13 mouse cellular contexts compared by ENCODE assay signal in the genomic region with DNA sequence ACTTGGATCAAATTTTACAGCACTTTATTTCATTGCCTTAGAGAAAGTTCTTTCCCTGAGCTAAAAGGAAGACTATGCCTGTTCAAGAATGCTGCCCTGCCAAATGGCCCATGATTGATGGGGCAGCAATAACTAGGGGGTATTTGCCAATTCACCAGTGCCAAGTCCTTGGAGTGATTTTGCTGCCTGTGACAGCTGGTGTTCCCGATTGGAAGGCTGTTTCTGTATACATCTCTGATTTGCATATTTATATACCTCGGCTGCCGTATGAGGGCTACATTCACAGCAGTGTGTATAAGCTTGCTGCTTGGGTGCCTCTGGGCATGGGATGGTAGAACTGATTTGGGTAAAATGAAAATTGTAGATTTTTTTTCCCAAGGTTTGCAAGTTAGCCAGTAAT.
A peak's percentile ranks its signal among the peaks of the same experiment; 100 is the strongest.
DNase-seq lines count a peak whose midpoint lies in the region; ATAC-seq and TF ChIP-seq lines count a peak whose summit lies in the region.
"Had no signal": no experiment of that assay in that cellular context is flagged by ENCODE, and none has a peak within 500 bp of the region (broad histone marks: within the 10 kb centered on the region; RNA-seq: fewer than 3 reads in every experiment).

No protein-coding gene starts in this region.

- H3K4me3 ChIP-seq in midbrain, embryonic 13.5 days (replicated peaks): no peak overlapping the region
- no peak overlapping the region for H3K4me3 ChIP-seq in midbrain, embryonic 16.5 days (ENCODE audit: low read depth, low read length)
- no peak overlapping the region for H3K4me3 ChIP-seq in cerebellum, adult 2 months (replicated peaks; ENCODE audit: insufficient read depth, low read depth, low read length)
- no peak overlapping the region for H3K4me3 ChIP-seq in forebrain, embryonic 15.5 days
- H3K4me3 ChIP-seq in neural tube, embryonic 14.5 days (ENCODE audit: low read depth, low read length): no peak overlapping the region
- no peak overlapping the region for H3K4me3 ChIP-seq in liver, embryonic 11.5 days (ENCODE audit: low read depth, low read length)
- H3K4me3 ChIP-seq: erythroblast, embryonic 14.5 days; limb, embryonic 10.5 days had no signal

- no peak overlapping the region for H3K27ac ChIP-seq in midbrain, embryonic 13.5 days
- H3K27ac ChIP-seq in midbrain, embryonic 16.5 days (ENCODE audit: low read length): no peak overlapping the region
- H3K27ac ChIP-seq in cerebellum, adult 2 months (ENCODE audit: insufficient read depth, low read length): peak overlapping the region; percentile 50; the same call in 1 of the 2 replicates
- peak overlapping the region; percentile 15; the same call in 1 of the 2 replicates for H3K27ac ChIP-seq in forebrain, embryonic 15.5 days (replicated peaks)
- H3K27ac ChIP-seq in neural tube, embryonic 14.5 days (ENCODE audit: low read depth, low read length): no peak overlapping the region
- H3K27ac ChIP-seq in liver, embryonic 11.5 days (ENCODE audit: low read depth, low read length): no peak overlapping the region
- H3K27ac ChIP-seq: limb, embryonic 10.5 days had no signal

- no peaks in the 10 kb centered on the region for H3K27me3 ChIP-seq in midbrain, embryonic 13.5 days
- H3K27me3 ChIP-seq in midbrain, embryonic 16.5 days (ENCODE audit: control insufficient read depth, insufficient read depth, low read depth, low read length): no peaks in the 10 kb centered on the region
- no peaks in the 10 kb centered on the region for H3K27me3 ChIP-seq in cerebellum, adult 2 months (ENCODE audit: control insufficient read depth, insufficient read depth, low read length)
- no peaks in the 10 kb centered on the region for H3K27me3 ChIP-seq in forebrain, embryonic 15.5 days
- H3K27me3 ChIP-seq in neural tube, embryonic 14.5 days (ENCODE audit: control insufficient read depth, insufficient read depth, low read length): no peaks in the 10 kb centered on the region
- no peaks in the 10 kb centered on the region for H3K27me3 ChIP-seq in liver, embryonic 11.5 days (replicated peaks; ENCODE audit: control insufficient read depth, insufficient read depth, low read length)

- no peak for TF ChIP-seq CTCF in cerebellum, adult 2 months (IDR thresholded peaks at IDR 0.05; ENCODE audit: borderline replicate concordance, insufficient read depth, low read depth, low read length)

- DNase-seq in cerebellum, adult 2 months: peak; percentile 65 to 83
- DNase-seq in liver, embryonic 11.5 days (ENCODE audit: low spot score): no peak
- DNase-seq: heart, postnatal 14 days; kidney, postnatal 10 days; lung, adult 2 months had no signal

- no peaks in the 10 kb centered on the region for H3K36me3 ChIP-seq in midbrain, embryonic 13.5 days
- H3K36me3 ChIP-seq in midbrain, embryonic 16.5 days (ENCODE audit: control insufficient read depth, insufficient read depth, low read length): no peaks in the 10 kb centered on the region
- H3K36me3 ChIP-seq in forebrain, embryonic 15.5 days: no peaks in the 10 kb centered on the region
- no peaks in the 10 kb centered on the region for H3K36me3 ChIP-seq in neural tube, embryonic 14.5 days (ENCODE audit: control insufficient read depth, insufficient read depth, low read length)
- no peaks in the 10 kb centered on the region for H3K36me3 ChIP-seq in liver, embryonic 11.5 days (ENCODE audit: control insufficient read depth, insufficient read depth, low read length)
- H3K36me3 ChIP-seq: limb, embryonic 10.5 days had no signal

- H3K9ac ChIP-seq in midbrain, embryonic 13.5 days (replicated peaks): no peak overlapping the region
- no peak overlapping the region for H3K9ac ChIP-seq in midbrain, embryonic 16.5 days (ENCODE audit: low read depth, low read length)
- H3K9ac ChIP-seq in forebrain, embryonic 15.5 days (replicated peaks): no peak overlapping the region
- no peak overlapping the region for H3K9ac ChIP-seq in neural tube, embryonic 14.5 days (replicated peaks; ENCODE audit: low read depth, low read length)
- H3K9ac ChIP-seq in liver, embryonic 11.5 days (ENCODE audit: low read depth, low read length): no peak overlapping the region

- WGBS in midbrain, embryonic 13.5 days: 31% methylated on average over 3 of the region's 3 CpGs
- 42% methylated on average over 3 of the region's 3 CpGs for WGBS in midbrain, embryonic 16.5 days
- 9% methylated on average over 3 of the region's 3 CpGs for WGBS in cerebellum, adult 2 months
- 13% methylated on average over 3 of the region's 3 CpGs for WGBS in forebrain, embryonic 15.5 days
- 14% methylated on average over 3 of the region's 3 CpGs for WGBS in neural tube, embryonic 14.5 days
- 77% methylated on average over 3 of the region's 3 CpGs for WGBS in liver, embryonic 11.5 days

- H3K4me1 ChIP-seq in midbrain, embryonic 13.5 days (replicated peaks): 0 out of 2 replicates have a peak, but pooled peaks cover 6% of the 10 kb centered on the region
- H3K4me1 ChIP-seq in midbrain, embryonic 16.5 days (ENCODE audit: control insufficient read depth, insufficient read depth, low read length): no peaks in the 10 kb centered on the region
- H3K4me1 ChIP-seq in cerebellum, adult 2 months (ENCODE audit: control insufficient read depth, insufficient read depth, low read length): peaks cover 19% of the 10 kb centered on the region; the same call in 1 of the 2 replicates
- peaks cover 30% of the 10 kb centered on the region for H3K4me1 ChIP-seq in forebrain, embryonic 15.5 days
- H3K4me1 ChIP-seq in neural tube, embryonic 14.5 days (ENCODE audit: control insufficient read depth, insufficient read depth, low read length): 0 out of 2 replicates have a peak, but pooled peaks cover 3% of the 10 kb centered on the region
- no peaks in the 10 kb centered on the region for H3K4me1 ChIP-seq in liver, embryonic 11.5 days (replicated peaks; ENCODE audit: control insufficient read depth, insufficient read depth, low read length)
- H3K4me1 ChIP-seq: limb, embryonic 10.5 days had no signal

- ATAC-seq in midbrain, embryonic 13.5 days: peak; percentile 60; the same call in 1 of the 2 replicates
- ATAC-seq in midbrain, embryonic 16.5 days: no peak
- peak; percentile 93 for ATAC-seq in forebrain, embryonic 15.5 days (replicated peaks)
- peak; percentile 91 for ATAC-seq in neural tube, embryonic 14.5 days (ENCODE audit: low read depth)
- no peak for ATAC-seq in megakaryocyte-erythroid progenitor cell, adult 5-6 weeks (replicated peaks; ENCODE audit: low FRiP score, low TSS enrichment, poor library complexity, severe bottlenecking)
- ATAC-seq in liver, embryonic 11.5 days (replicated peaks; ENCODE audit: low FRiP score): no peak
- no peak for ATAC-seq in inflammation-experienced regulatory T-cells, adult 6 months

- H3K4me2 ChIP-seq in midbrain, embryonic 13.5 days (replicated peaks): no peak overlapping the region
- no peak overlapping the region for H3K4me2 ChIP-seq in midbrain, embryonic 16.5 days (ENCODE audit: low read length)
- H3K4me2 ChIP-seq in forebrain, embryonic 15.5 days (replicated peaks): no peak overlapping the region
- no peak overlapping the region for H3K4me2 ChIP-seq in neural tube, embryonic 14.5 days (ENCODE audit: low read depth, low read length)
- no peak overlapping the region for H3K4me2 ChIP-seq in liver, embryonic 11.5 days

- H3K9me3 ChIP-seq in midbrain, embryonic 13.5 days: no peaks in the 10 kb centered on the region
- no peaks in the 10 kb centered on the region for H3K9me3 ChIP-seq in midbrain, embryonic 16.5 days (replicated peaks; ENCODE audit: control insufficient read depth, low read length, poor library complexity, severe bottlenecking)
- no peaks in the 10 kb centered on the region for H3K9me3 ChIP-seq in forebrain, embryonic 15.5 days
- no peaks in the 10 kb centered on the region for H3K9me3 ChIP-seq in neural tube, embryonic 14.5 days (ENCODE audit: control insufficient read depth, low read length)
- H3K9me3 ChIP-seq in liver, embryonic 11.5 days (ENCODE audit: control insufficient read depth, low read length): no peaks in the 10 kb centered on the region
- H3K9me3 ChIP-seq: limb, embryonic 10.5 days had no signal

- TF ChIP-seq POLR2A in cerebellum, adult 2 months (IDR thresholded peaks at IDR 0.05; ENCODE audit: borderline replicate concordance, insufficient read depth, low read length): no peak

Comparison
In these comparisons a context has a peak if more than half of its experiments do, and no peak if none do; other contexts are left out.
1. ATAC-seq: peak in midbrain, embryonic 13.5 days (single experiment), forebrain, embryonic 15.5 days (single experiment) and neural tube, embryonic 14.5 days (single experiment); none in midbrain, embryonic 16.5 days (single experiment), megakaryocyte-erythroid progenitor cell, adult 5-6 weeks (single experiment), liver, embryonic 11.5 days (single experiment) and inflammation-experienced regulatory T-cells, adult 6 months (single experiment).
2. H3K27ac ChIP-seq: peak in cerebellum, adult 2 months (single experiment) and forebrain, embryonic 15.5 days (single experiment); none in midbrain, embryonic 13.5 days (single experiment), midbrain, embryonic 16.5 days (single experiment), neural tube, embryonic 14.5 days (single experiment) and liver, embryonic 11.5 days (single experiment).